Mouse (Mus musculus) right cerebral cortex, adult 18-20 months (tissue): ENCODE measurements at regions not wholly inside any gene's neighbourhood (a gene's known extent, or its start where the extent isn't known, plus 50 kb on each side); places are given as distances from the start of the nearest gene placed in this dataset.
"Not testable (repeated sequence)": the region's sequence is repeated elsewhere in the genome, so short reads cannot be mapped to it uniquely, and the experiment has no call there.

ENCODE experiments used
- DNase-seq: peaks from one replicate; pipeline ENCODE4 v3.0.0; 2022; ENCODE audit warnings: mixed read lengths

GRCm38 (mm10) chr13:25695017-25695604 lies 424.8 kb upstream of the Nrsn1 start:
- DNase-seq: peak; percentile 71

DNA sequence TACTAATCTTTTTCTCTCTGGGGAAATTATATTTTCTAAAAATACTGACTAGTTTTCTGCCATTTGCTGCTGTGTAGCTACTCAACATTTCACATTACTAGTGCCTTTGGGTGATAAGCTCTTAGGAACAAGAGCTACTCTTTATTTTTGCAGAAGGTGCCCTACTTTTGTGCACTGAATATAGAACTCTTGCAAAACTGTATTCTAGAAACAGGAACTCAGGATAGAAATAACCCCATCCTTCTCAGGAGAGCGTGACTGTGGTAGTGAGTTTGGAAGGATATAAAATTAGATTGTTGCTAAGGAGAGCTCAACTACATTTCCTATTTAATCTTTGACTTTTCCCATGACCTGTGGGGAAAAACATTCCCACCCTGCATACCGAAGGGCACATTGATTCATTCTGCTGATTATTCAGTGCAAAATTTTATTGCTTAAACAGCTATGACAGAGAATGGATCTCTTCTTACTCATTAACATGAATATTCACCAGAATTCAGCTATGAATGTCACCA lies 408.0 kb upstream of the Nrsn1 start:
- peak; percentile 53 for DNase-seq

DNA sequence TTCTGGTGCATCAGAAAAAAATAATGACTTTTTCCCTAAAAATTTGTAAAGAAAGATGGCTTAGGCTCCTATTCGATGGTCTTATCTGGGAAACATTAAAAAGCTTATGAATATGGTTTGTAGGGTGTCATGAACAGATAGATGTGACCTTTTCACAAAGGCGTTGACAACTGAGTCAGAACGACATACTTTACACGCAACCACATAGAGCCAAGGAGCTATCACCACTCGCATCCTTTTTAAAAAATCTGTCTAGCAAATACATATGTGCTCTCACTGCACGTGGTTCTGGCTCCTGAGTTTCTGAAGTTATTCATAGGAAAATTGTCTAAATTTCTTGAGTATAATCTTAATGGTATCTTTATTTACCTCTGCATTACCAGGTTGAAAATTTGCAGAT lies 404.9 kb upstream of the Nrsn1 start:
- DNase-seq: no peak

GRCm38 (mm10) chr13:25666022-25666421 lies 395.7 kb upstream of the Nrsn1 start:
- no peak for DNase-seq

- no peak for DNase-seq
Observed at GRCm38 (mm10) chr13:25664963-25665606, 394.8 kb upstream of the Nrsn1 start.

GRCm38 (mm10) chr13:25648430-25648786 lies 378.1 kb upstream of the Nrsn1 start:
- no peak for DNase-seq

GRCm38 (mm10) chr13:25647711-25648429 lies 377.6 kb upstream of the Nrsn1 start:
- DNase-seq: no peak

DNA sequence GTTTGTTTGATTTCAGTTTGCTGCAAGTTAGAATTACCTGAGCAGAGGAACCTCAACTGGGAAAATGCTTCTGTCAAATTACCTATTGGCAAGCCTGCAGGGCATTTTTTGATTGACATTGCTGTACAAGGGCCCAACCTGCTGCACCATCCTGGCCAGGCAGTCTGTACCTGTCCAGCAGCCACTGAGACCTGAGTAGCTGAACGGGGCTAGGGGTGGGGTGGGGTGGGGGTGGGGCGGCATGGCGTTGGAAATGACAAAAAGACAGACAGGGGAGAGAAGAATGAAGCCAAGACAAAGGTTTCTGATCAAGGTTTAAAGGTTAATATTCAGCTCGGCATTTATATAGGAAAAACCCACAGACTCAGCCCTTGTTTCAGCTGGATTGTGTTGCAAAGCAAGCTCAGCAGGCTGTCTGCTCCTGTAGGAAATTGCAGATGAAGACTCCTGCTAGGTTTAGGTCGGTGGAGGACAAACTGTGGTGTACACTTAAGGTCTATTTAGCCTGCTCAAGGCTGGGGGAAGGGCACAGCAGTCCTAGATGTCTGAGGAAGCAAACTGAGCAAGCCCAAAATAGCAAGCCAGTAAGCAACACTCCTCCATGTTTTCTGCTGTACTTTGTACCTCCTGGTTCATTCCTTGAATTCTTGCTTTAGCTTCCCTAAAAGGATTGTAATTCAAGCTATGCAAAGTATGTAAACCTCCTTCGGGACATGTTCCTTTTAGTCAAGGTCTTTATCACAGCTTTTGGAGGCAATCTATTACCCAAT lies 369.4 kb upstream of the Nrsn1 start:
- peak; percentile 3 for DNase-seq

DNA sequence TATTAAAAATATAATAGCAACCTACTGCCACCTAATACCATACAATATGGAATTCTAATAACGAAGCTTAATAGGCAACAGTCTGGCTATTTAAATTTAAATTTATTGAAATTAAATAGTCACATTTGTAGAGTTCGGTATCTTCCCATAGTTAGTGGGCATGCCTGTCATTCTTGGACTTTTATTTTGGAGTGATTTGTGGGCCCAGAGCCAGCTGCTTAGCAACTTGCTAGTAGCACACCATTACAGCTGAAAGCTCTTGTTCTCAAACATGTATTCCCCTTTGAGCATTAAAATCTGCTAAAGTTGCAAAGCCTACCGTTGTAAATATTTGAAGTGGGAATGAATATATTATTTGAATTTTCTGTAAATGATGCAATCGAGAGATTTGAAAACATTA lies 359.2 kb upstream of the Nrsn1 start:
- no peak for DNase-seq

DNA sequence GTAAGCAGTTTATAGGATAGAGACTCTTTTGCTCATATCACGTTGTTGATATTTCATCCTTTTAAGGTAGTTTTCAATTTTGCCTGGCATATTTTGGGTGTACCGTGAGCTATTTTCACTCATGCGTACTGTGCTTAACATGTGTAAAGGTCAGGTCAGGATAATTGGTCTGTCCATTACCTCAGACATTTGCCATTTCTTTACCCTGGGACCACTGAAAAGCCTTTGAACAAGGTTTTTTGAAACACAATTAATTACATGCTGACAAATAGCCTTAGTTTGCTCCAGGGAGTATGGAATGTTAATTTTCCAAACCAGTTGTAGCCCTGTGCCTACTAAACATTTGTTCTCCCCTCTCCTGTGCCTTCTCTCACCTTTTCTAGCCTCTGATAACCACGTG lies 347.3 kb upstream of the Nrsn1 start:
- DNase-seq: no peak

- DNase-seq: no peak
Observed at GRCm38 (mm10) chr13:25611986-25612385, 341.7 kb upstream of the Nrsn1 start.

DNA sequence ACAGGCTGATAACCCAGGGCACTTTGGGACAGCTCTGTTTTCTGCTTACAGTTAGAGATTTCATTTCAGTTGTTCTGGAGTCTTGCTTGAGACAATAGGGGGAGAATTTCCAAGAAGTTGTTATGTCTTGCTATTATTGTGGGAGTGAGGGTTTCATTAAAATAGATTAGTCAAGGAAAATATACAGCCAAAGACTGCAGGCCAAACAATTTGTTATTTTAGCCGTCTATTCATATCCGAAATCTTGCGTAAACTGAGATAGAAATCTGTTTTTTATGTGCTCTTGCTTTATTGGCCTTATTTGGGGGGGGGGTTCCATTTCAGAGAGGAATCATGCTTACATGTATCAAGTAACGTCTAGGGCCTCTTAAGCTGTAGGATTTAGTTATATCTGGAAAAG lies 339.3 kb upstream of the Nrsn1 start:
- DNase-seq: no peak

- no peak for DNase-seq
Observed at GRCm38 (mm10) chr13:25609241-25609640, 338.9 kb upstream of the Nrsn1 start.

DNA sequence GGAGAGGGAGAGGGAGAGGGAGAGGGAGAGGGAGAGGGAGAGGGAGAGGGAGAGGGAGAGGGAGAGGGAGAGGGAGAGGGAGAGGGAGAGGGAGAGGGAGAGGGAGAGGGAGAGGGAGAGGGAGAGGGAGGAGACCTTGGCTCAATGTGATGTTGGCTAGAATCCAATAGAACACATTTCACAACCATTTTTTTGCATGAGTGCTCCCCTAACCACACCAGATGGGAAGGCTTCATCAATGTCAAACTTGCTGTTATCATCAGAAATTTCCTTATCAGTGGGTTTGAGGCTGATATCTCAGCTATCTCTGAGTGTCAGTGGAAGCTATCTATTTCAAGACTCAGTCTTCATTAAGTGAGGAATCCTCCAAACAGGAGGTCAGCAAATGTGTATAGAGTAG lies 331.0 kb upstream of the Nrsn1 start:
- not testable (repeated sequence) for DNase-seq

GRCm38 (mm10) chr13:25594629-25595028 lies 324.3 kb upstream of the Nrsn1 start:
- DNase-seq: no peak

DNA sequence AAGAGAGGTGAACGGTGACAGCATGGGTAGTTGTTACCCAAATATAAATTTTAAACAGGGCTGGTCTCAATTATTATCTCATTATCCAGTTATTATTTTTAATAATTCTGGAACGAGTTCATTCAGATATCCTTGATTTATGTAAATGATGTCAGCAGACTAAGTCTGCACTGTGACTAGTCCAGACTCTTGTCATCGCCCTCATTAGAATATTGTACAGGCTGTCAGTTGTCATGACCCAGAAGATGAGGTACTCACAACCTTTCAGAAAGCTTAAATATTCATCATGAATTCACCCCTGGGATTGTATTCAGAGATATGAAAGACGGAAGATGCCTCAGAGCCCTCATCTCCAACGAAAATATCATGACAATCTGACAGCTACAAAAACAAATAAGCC lies 300.3 kb upstream of the Nrsn1 start:
- DNase-seq: no peak

GRCm38 (mm10) chr13:25562746-25563145 lies 292.4 kb upstream of the Nrsn1 start:
- peak; percentile 33 for DNase-seq

DNA sequence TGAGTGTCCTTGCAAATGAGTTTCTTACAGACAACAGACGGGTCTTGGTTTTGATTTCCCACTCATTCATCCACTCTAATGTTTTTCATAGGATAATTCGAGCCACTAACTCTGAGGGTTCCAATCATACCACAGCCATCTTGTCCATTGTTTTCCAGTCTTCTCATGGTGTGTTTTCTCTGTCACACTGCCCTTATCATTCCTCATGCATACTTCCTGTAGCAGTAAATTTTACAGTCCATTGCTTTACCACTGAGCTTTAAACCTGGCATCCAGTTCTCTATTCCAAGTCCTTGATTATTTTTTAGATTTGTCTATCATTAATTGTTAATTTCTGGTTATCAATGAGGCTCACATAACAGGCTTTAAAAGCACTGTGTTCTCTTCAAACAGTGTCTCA lies 290.0 kb upstream of the Nrsn1 start:
- no peak for DNase-seq

- DNase-seq: no peak
Observed at GRCm38 (mm10) chr13:25554962-25555361, 284.7 kb upstream of the Nrsn1 start.

DNA sequence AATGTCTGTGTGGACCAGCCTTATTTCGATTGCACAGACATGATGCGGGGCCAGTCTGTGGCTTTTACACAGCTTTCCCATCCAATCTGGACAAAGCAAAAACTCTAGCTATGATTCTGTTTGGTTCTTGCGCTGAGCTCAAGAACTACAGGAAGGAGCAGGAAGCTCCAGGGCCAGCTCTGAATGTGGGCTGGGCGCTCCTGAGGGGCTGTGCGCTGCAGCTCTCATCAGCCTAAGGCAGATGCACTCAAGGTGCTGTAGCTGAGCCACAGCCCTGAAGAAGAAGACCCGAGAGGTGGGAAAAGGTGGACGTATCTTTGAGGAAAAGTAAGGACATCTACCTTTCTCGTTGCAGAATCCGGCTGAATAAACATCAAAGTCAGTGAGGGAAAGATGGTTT lies 278.2 kb upstream of the Nrsn1 start:
- no peak for DNase-seq

GRCm38 (mm10) chr13:25547150-25548145 lies 277.1 kb upstream of the Nrsn1 start:
- DNase-seq: no peak

GRCm38 (mm10) chr13:25524094-25524493 lies 253.8 kb upstream of the Nrsn1 start:
- DNase-seq: no peak
